Mouse (Mus musculus): Measurements from ENCODE around the gene Ssh3. TPM values are rescaled to one million over a fixed set of nuclear protein-coding genes. Genes with fewer than 3 reads are reported as not detected.

Ssh3 gene
- polyA plus RNA-seq, 1 experiment from 2014 or later, result 3.5 TPM

DNA sequence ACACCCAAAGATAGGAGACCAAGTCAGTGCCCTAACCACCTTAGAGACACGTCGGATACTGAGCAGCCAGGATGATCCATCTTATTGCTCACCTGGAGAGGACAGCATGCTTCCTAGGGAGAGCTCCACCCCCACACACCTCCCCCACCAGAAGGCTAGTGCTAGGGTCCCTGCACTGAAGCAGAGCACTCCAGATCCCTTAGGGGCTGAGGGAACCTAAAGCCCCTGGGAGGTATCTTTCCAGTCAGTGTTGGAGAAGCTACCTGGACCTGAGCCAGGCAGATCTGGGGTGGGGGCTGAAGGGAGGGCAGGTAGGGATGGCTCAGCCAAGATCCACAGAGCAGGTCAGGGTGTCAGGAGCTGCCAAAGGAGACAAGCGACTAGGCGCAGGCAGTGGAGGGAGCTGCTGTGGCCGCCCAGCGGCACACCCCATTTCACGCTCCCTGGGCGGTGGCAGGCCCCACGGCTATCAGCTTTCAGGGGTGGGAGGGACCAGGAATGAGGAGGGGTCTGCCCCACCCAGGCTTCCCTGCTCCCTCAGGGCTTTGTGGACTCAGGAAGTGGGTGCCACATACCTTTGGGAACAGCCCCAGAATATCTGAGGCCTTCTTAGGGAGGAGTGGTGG is 39.4 kb downstream of the Ssh3 start:
- H3K9me3 ChIP-seq, result no peaks in the 10 kb centered on the region
- 33% methylated on average over 9 of the region's 9 CpGs for WGBS
- no peak for DNase-seq (ENCODE audit: low spot score)
- peaks cover 31% of the 10 kb centered on the region for H3K27me3 ChIP-seq (ENCODE audit: insufficient read depth, poor library complexity, severe bottlenecking)
- no peaks in the 10 kb centered on the region for H3K36me3 ChIP-seq
- H3K27ac ChIP-seq, result peak overlapping the region; percentile 60; the same call in 1 of the 2 replicates
- H3K4me3 ChIP-seq, result no peak overlapping the region
- H3K4me1 ChIP-seq, result peaks cover 27% of the 10 kb centered on the region

DNA sequence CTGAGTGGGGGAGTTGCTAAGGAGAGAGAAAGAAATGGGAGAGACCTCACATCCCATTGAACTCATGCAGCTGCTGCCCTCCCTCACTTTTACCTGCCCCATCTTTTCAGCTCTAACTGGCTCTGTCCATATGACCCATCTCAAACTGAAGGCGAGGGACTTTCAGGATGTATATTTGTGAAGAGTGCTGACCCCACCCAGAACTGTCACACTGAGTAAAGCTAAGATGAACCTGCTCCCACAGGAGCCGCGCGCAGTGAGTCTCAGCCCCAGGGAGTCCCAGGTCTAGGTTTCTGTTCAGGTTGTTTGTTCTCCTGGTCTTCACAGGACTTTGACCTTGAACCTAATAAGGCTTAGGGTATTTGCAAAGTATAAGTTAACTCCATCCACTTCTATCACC is 40.1 kb downstream of the Ssh3 start:
- no peak for DNase-seq (ENCODE audit: low spot score)
- H3K4me3 ChIP-seq, result no peak overlapping the region
- peaks cover 27% of the 10 kb centered on the region for H3K4me1 ChIP-seq
- no peaks in the 10 kb centered on the region for H3K36me3 ChIP-seq
- H3K27me3 ChIP-seq (ENCODE audit: insufficient read depth, poor library complexity, severe bottlenecking), result peaks cover 31% of the 10 kb centered on the region
- H3K9me3 ChIP-seq, result no peaks in the 10 kb centered on the region
- no peak overlapping the region for H3K27ac ChIP-seq
- 75% methylated on average over 4 of the region's 4 CpGs for WGBS

DNA sequence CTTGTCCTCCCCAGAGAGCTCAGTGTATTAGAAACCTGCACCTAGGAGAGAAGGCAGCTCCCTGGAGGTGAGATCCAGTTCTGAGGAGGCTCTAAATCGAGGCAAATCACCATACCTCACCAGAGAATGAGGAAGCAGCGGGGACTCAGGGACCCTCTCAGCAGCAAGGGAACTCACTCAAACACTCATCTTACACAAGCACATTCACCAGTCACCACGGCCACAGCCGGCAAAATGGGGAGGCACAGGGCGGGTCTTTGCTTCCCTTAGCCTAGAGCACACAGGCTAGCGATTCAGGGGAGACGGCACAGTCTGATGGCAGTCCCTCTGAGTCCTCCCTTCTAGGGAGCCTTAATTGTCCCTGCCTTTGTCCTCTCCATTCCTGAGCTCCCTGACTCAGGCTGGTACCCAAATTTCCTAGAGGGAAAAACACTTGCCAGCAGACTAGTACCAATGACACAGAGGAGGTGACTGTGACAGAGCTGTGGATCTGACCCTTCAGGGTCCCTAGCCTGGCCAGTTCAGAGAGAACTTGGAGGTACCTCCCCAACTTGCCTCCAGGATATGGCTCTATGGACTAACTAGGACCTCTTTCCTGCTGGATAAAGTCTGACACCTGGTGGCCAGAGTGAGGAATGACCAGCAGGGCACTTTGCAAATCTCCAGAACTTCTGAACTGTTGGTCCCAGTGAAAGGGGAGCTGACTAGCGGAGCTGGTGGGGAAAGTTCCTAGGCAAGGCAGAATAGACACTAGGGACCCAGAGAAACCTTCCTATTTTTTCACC is 40.9 kb downstream of the Ssh3 start:
- Histone ChIP-seq H3K9me3 (no peaks in the 10 kb centered on the region), H3K36me3 (no peaks in the 10 kb centered on the region), H3K4me3 (no peak overlapping the region), H3K27ac (peak overlapping the region; percentile 2; the same call in 1 of the 2 replicates), H3K4me1 (peaks cover 27% of the 10 kb centered on the region), H3K27me3 (ENCODE audit: insufficient read depth, poor library complexity, severe bottlenecking) (peaks cover 31% of the 10 kb centered on the region)
- no peak for DNase-seq (ENCODE audit: low spot score)
- 22% methylated on average over 8 of the region's 8 CpGs for WGBS

DNA sequence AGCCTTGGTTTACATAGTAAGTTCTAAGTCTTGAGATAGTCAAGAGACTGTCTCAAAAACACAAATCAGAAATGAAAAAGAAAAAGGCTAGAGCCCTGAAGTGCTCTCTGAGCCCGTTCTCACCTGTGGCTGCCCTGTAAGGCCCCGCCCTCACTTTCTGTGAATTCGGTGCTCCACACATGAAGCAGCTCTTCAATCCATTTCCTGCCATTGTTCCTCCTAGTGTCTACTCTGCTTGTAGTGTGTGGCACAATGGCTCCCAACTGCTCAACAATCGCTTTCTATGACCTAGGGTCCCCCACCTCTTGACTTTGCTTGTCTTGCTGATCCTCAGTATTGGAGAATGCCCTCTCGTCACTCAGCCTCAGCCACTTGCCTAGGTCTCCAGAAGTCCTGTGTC is 41.5 kb downstream of the Ssh3 start:
- Histone ChIP-seq H3K4me3 (no peak overlapping the region), H3K27ac (0 out of 2 replicates have a peak overlapping the region, but pooled peaks have one; percentile 2), H3K4me1 (peaks cover 25% of the 10 kb centered on the region), H3K27me3 (ENCODE audit: insufficient read depth, poor library complexity, severe bottlenecking) (peaks cover 34% of the 10 kb centered on the region), H3K36me3 (0 out of 2 replicates have a peak, but pooled peaks cover 2% of the 10 kb centered on the region), H3K9me3 (no peaks in the 10 kb centered on the region)
- 54% methylated on average over 5 of the region's 5 CpGs for WGBS
- no peak for DNase-seq (ENCODE audit: low spot score)

DNA sequence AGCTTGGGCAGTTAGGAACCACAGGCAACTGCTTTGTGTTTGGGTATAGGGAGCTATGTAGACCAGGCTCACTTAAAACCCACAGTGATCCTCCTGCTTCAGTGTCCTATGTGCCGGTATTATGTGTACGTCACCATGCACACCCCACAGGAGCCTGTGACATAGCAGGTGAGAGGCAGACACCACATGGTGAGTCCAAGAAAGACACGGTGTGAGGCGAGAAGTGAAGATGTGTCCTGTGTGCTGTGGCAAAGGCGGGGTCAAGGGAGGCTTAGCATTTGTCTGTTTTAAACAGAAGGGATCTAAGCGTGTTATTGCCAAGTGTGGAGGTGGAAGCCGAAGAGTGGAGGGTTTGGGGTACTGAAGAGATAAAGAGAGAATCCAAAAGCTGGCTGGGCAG is 42.2 kb downstream of the Ssh3 start:
- 84% methylated on average over 7 of the region's 7 CpGs for WGBS
- Histone ChIP-seq H3K9me3 (no peaks in the 10 kb centered on the region), H3K27ac (no peak overlapping the region), H3K27me3 (ENCODE audit: insufficient read depth, poor library complexity, severe bottlenecking) (peaks cover 41% of the 10 kb centered on the region), H3K4me3 (no peak overlapping the region), H3K4me1 (peaks cover 26% of the 10 kb centered on the region), H3K36me3 (peaks cover 9% of the 10 kb centered on the region; the same call in 1 of the 2 replicates)
- no peak for DNase-seq (ENCODE audit: low spot score)

DNA sequence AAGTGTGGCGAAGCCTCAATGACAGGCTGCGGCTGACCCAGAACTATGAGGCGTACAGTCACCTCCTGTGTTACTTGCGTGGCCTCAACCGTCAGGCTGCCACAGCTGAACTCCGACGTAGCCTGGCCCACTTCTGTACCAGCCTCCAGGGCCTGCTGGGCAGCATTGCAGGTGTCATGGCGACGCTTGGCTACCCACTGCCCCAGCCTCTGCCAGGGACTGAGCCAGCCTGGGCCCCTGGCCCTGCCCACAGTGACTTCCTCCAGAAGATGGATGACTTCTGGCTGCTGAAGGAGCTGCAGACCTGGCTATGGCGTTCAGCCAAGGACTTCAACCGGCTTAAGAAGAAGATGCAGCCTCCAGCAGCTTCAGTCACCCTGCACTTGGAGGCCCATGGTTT is 46.8 kb downstream of the Ssh3 start:
- Histone ChIP-seq H3K4me1 (peaks cover 33% of the 10 kb centered on the region), H3K4me3 (no peak overlapping the region), H3K36me3 (peaks cover 12% of the 10 kb centered on the region; the same call in 1 of the 2 replicates), H3K9me3 (no peaks in the 10 kb centered on the region), H3K27me3 (ENCODE audit: insufficient read depth, poor library complexity, severe bottlenecking) (peaks cover 48% of the 10 kb centered on the region), H3K27ac (peak overlapping the region; percentile 39)
- no peak for DNase-seq (ENCODE audit: low spot score)
- 83% methylated on average over 11 of the region's 11 CpGs for WGBS

DNA sequence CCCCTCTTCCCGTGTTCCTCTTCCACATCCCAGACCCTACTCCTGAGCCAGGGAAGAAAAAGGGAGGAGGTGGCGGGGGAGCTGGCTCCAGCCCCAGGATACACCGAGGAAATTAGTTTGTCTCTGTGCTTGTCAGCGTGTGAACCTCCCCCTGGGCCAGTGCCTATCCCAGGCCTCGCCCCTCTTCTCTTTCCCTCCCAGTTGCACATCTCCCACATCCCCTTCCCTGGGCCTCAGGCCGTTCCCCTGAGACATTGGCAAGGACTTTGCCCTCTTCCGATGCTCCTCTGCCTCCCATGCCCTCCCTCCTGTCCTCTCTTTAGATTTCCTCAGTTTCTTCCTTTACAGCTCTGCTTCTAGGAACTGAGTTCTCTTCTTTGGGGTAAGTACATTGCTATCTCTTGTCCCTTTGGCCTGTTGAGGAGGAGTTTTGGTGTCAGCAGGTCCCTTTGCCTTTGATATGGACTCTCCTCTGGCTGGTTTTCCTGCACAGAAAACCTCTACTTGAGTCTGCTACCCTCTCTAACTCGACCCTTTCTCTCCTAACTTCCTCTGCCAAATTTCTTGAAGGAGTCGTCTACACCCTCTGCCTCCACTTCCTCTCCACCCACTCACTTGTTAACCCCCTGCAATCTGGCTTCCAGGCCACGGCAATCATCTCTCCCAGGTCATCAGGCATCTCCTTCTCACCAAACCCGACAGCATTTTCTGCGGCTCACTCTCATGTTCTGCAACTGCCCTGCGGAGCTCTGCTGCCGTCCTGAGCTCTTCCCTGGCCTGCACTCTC is 47.8 kb downstream of the Ssh3 start:
- no peak for DNase-seq (ENCODE audit: low spot score)
- Histone ChIP-seq H3K27ac (peak overlapping the region; percentile 63), H3K27me3 (ENCODE audit: insufficient read depth, poor library complexity, severe bottlenecking) (peaks cover 53% of the 10 kb centered on the region), H3K36me3 (peaks cover 12% of the 10 kb centered on the region; the same call in 1 of the 2 replicates), H3K4me3 (0 out of 2 replicates have a peak overlapping the region, but pooled peaks have one; percentile 8), H3K4me1 (peaks cover 43% of the 10 kb centered on the region), H3K9me3 (no peaks in the 10 kb centered on the region)
- WGBS, result 36% methylated on average over 14 of the region's 14 CpGs

DNA sequence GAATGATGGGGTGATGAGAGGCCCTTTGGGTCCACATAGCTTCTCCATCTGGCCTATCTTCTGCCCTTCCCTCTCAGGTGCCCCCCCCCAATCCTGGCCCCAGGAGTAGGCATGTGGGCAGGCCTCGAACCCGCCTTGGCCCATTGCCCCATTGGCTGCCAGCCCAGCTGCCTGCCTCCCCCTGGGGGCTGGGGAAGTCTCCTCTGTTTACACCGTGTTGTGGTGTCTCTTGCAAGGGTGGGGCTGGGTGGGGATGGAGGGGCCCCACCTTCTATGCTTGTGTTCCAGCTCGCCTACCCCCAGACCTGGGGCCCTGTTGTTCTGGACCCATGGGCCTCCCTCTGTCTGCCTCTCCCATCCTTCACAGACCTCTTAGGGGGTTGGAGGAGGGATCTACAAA is 48.6 kb downstream of the Ssh3 start:
- peaks cover 50% of the 10 kb centered on the region for H3K4me1 ChIP-seq
- no peak overlapping the region for H3K4me3 ChIP-seq
- peaks cover 12% of the 10 kb centered on the region; the same call in 1 of the 2 replicates for H3K36me3 ChIP-seq
- 64% methylated on average over 4 of the region's 4 CpGs for WGBS
- H3K27me3 ChIP-seq (ENCODE audit: insufficient read depth, poor library complexity, severe bottlenecking), result peaks cover 60% of the 10 kb centered on the region
- H3K27ac ChIP-seq, result peak overlapping the region; percentile 63
- no peak for DNase-seq (ENCODE audit: low spot score)
- H3K9me3 ChIP-seq, result no peaks in the 10 kb centered on the region

DNA sequence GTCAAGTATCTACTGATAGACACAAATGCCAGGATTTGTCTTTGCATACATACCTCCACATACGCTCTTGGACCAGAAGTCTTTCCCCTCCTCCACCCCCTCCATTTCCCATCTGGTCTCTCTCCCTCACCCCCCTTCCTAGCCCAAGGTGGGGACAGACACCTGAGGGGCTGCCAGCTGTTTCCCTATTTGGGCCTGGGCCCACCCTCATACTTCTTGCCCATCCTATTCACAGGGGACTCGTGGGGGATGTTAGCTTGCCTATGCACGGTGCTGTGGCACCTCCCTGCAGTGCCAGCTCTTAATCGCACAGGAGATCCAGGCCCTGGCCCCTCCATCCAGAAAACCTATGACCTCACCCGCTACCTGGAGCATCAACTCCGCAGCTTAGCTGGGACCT is 49.0 kb downstream of the Ssh3 start:
- Histone ChIP-seq H3K27ac (peak overlapping the region; percentile 63; the same call in 1 of the 2 replicates), H3K9me3 (no peaks in the 10 kb centered on the region), H3K4me1 (peaks cover 54% of the 10 kb centered on the region), H3K36me3 (peaks cover 12% of the 10 kb centered on the region; the same call in 1 of the 2 replicates), H3K27me3 (ENCODE audit: insufficient read depth, poor library complexity, severe bottlenecking) (peaks cover 65% of the 10 kb centered on the region), H3K4me3 (no peak overlapping the region)
- no peak for DNase-seq (ENCODE audit: low spot score)
- 83% methylated on average over 6 of the region's 6 CpGs for WGBS

DNA sequence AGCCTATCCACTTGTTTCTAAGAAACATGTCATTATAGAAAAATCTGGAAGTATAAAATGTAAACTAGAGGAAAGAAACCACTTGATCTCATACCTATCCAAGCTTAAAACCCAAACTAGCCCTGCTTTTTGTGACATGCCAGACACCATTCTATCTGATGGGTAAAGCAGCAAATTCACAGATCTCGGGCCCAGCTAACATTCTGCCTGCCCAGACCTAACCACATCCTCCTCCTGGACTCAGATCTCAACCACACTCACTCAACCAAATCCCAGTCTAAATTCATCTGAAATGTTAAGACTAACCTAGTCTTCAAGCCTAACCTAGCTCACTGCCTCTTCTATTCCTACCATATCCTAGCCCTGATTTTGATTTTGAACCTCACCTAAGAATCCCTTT is 50.2 kb downstream of the Ssh3 start:
- H3K9me3 ChIP-seq, result no peaks in the 10 kb centered on the region
- peaks cover 12% of the 10 kb centered on the region; the same call in 1 of the 2 replicates for H3K36me3 ChIP-seq
- H3K4me3 ChIP-seq, result no peak overlapping the region
- no peak for DNase-seq (ENCODE audit: low spot score)
- 64% methylated on average over 1 of the region's 1 CpGs for WGBS
- H3K4me1 ChIP-seq, result peaks cover 66% of the 10 kb centered on the region
- peaks cover 75% of the 10 kb centered on the region for H3K27me3 ChIP-seq (ENCODE audit: insufficient read depth, poor library complexity, severe bottlenecking)
- H3K27ac ChIP-seq, result no peak overlapping the region

DNA sequence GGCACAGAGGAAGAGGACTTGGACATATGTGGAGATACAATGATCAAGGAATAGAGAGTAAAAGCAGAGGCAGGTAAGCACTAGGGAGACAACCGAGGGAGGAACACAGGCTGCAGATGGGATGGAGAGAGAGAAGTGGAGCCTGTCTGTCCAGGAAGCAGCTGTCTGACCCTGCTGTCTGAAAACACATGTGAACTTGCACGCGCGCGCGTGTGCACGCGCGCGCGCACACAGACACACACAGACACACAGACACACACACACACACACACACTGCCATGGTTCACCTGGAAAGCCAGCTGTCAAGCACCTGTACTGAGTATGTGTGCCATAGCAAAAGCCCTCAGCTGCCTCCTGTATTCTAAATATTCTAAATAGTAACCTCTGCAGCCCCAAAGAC is 50.7 kb downstream of the Ssh3 start:
- 68% methylated on average over 2 of the region's 11 CpGs for WGBS
- Histone ChIP-seq H3K4me1 (peaks cover 70% of the 10 kb centered on the region), H3K36me3 (peaks cover 12% of the 10 kb centered on the region; the same call in 1 of the 2 replicates), H3K27ac (no peak overlapping the region), H3K27me3 (ENCODE audit: insufficient read depth, poor library complexity, severe bottlenecking) (peaks cover 80% of the 10 kb centered on the region), H3K9me3 (no peaks in the 10 kb centered on the region), H3K4me3 (no peak overlapping the region)
- DNase-seq (ENCODE audit: low spot score), result no peak

DNA sequence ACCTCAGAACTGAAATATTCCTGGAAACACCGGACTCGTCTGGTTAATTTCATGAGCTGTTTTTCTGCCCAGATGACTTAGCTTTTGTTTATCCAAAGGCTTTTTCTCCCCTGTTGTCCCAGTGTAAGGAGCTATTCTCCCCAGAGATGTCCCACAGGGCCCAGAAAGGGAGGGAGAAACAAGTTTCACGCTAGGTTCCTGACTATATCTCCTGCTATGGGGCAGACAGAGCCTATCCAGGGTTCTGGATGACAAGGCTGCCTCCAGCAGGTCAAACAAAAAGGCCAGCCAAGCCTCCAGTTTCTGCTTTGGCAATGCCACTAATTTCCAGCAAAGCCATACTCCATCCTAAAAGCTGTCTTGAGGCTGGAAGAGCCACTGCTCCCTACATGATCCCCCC is 51.1 kb downstream of the Ssh3 start:
- H3K9me3 ChIP-seq, result no peaks in the 10 kb centered on the region
- peaks cover 12% of the 10 kb centered on the region; the same call in 1 of the 2 replicates for H3K36me3 ChIP-seq
- WGBS, result 41% methylated on average over 3 of the region's 3 CpGs
- H3K27ac ChIP-seq, result no peak overlapping the region
- H3K4me1 ChIP-seq, result peaks cover 73% of the 10 kb centered on the region
- DNase-seq (ENCODE audit: low spot score), result no peak
- H3K27me3 ChIP-seq (ENCODE audit: insufficient read depth, poor library complexity, severe bottlenecking), result peaks cover 85% of the 10 kb centered on the region
- H3K4me3 ChIP-seq, result no peak overlapping the region
